Mouse (Mus musculus) testis, adult 2 months (tissue): ENCODE results near the gene Zfp953. TPM values are rescaled to one million over a fixed set of nuclear protein-coding genes. Genes with fewer than 3 reads are reported as not detected.
A peak's percentile ranks its signal among the peaks of the same experiment; 100 is the strongest.
"Not testable (repeated sequence)": the region's sequence is repeated elsewhere in the genome, so short reads cannot be mapped to it uniquely, and the experiment has no call there.

Experiments
- H3K27ac ChIP-seq: fragments of 200-500 bp; 2 replicates; pipeline ENCODE4 v1.5.1; 2012; ENCODE audit warnings: low read depth, low read length; ENCODE audit not compliant: control insufficient read depth, insufficient read depth
- H3K27me3 ChIP-seq: fragments of 200-500 bp; 2 replicates; pipeline ENCODE4 v1.6.1; 2012; ENCODE audit warnings: mild to moderate bottlenecking, low read length, moderate library complexity; ENCODE audit not compliant: control insufficient read depth, insufficient read depth
- H3K36me3 ChIP-seq: fragments of 200-500 bp; 2 replicates; pipeline ENCODE4 v1.6.1; 2012; ENCODE audit warnings: mild to moderate bottlenecking, low read length; ENCODE audit not compliant: control insufficient read depth, insufficient read depth
- H3K4me1 ChIP-seq: fragments of 200-500 bp; 2 replicates; pipeline ENCODE4 v1.6.1; 2012; ENCODE audit warnings: low read length; ENCODE audit not compliant: control insufficient read depth, insufficient read depth
- H3K4me3 ChIP-seq: fragments of 200-500 bp; 2 replicates; pipeline ENCODE4 v1.5.1; 2012; ENCODE audit warnings: low read depth, mild to moderate bottlenecking, low read length, moderate library complexity, mixed read lengths; ENCODE audit not compliant: control insufficient read depth
- CTCF ChIP-seq: fragments of 200-500 bp; IDR thresholded peaks from 2 replicates; pipeline ENCODE4 v1.5.1; 2012; ENCODE audit warnings: low read depth, mild to moderate bottlenecking, inconsistent platforms, low read length, moderate library complexity; ENCODE audit not compliant: control insufficient read depth, insufficient read depth, insufficient replicate concordance
- POLR2A ChIP-seq: fragments of 200-500 bp; IDR thresholded peaks from 2 replicates; pipeline ENCODE4 v1.6.1; 2012; ENCODE audit warnings: low read depth, mild to moderate bottlenecking, inconsistent platforms, low read length, moderate library complexity; ENCODE audit not compliant: control insufficient read depth
- polyA plus RNA-seq: library from polyadenylated mRNA; depleted of rRNA; stranded (reverse); fragments of >200 nt; gene quantifications from 2 replicates; pipeline ENCODE4 v1.2.3, GENCODE M21; 2012; rRNA removed

The Zfp953 gene
- 0.19 and 0.27 TPM in 2 replicates for polyA plus RNA-seq

DNA sequence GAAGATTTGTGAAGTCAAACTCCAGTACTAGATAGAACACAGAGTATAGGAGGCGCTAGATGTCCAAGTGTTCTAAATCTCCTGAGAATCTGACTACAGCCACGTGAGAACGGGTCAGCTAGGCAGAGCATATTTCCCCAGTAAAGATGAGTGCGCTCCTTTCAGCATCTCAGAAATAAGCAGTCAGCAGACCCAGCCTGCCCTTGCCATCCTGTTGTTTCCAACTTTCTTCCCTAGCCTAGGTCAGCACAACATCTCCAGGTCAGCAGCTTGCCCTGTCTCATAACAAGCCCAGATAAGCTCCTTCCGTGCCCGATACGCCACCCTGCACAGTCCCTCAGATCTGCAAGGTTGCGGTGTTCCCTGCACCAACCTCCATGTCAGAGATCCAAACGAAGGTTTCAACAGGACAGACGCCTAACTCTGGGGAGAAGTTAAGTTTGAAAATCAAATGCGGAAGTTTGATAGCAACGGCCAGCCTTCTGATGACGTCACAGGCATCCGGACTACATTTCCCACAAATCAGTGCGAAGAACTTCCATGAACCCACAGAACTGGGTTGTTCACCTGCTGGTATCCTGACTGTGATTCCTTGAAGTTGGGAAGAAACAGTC is at the start of gene Zfp953, which contains the start of gene Gm28044:
Zfp953 (minus strand) TSS at position 475 of the 614 bp plus-strand sequence.
Gm28044 (minus strand) TSS at position 406 of the 614 bp plus-strand sequence.
- no peak for TF ChIP-seq CTCF
- no peak for TF ChIP-seq POLR2A
- Histone ChIP-seq H3K4me3 (peak within 1 kb of the TSS; percentile 96), H3K27me3 (no peaks in the 10 kb centered on the region), H3K27ac (peak within 1 kb of the TSS; percentile 90), H3K4me1 (no peaks in the 10 kb centered on the region; the same call in 1 of the 2 replicates), H3K36me3 (no peaks in the 10 kb centered on the region)

DNA sequence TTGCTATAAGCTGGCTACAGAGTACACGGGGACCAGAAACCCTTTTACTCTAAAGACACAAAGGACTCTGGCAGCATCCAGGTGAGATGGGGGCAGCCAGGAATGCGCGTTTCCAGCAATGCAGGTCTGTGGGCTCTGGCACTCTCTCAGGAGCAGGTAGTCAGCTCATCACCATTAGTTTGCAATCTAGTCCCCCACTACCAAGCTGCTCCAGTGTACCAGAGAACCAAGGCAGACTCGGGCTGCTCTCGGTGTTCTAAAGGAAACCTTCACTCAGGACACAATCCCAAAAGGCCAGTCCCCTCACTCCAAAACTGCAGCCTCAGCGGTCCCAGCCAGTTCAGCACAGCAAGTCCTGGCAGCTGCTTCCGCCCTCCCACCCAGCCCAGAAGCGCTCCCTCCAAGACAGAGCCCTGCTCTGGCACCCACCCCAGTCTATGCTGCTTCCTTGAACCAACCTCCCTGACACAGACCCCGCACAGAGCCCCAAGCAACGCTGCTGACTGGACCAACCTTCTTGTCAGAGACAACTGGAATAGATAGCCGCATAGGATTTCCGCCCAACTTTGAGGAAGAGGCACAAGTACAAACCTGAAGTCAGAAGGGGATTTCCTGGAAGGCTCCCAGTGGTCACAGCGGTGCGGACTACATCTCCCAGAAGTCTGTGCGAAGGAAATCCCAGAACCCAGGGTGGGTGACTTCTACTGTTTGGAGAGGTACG is 38.9 kb upstream of the Zfp953 start, which contains the start of gene Zfp429:
Zfp429 (minus strand) TSS at position 637 of the 721 bp plus-strand sequence.
- Histone ChIP-seq H3K27ac (peak within 1 kb of the TSS; percentile 65; the same call in 1 of the 2 replicates), H3K4me3 (peak within 1 kb of the TSS; percentile 89)
- H3K4me1 ChIP-seq, H3K27me3 ChIP-seq, H3K36me3 ChIP-seq: not testable (repeated sequence)

DNA sequence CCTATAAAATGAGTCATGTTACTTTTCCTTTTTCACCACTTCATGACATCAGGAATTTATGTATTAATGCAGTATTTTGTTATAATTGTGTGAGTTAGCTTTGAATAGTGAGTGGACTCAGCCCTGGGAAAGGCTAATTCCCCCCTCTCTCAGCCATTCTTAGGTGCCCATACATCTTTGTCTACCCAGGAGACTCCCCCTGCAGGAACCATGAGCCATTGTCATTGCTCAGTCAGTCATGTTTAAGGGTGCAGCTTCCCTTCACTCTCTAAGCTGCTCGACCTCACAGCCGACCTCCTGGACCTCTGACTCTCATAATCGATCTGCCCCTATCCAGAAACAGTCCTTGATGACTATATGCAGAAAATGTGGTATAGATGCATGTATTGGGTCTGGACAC is 15.8 kb upstream of the Zfp953 start:
- H3K4me1 ChIP-seq, H3K36me3 ChIP-seq, H3K27ac ChIP-seq, H3K27me3 ChIP-seq, H3K4me3 ChIP-seq: not testable (repeated sequence)

DNA sequence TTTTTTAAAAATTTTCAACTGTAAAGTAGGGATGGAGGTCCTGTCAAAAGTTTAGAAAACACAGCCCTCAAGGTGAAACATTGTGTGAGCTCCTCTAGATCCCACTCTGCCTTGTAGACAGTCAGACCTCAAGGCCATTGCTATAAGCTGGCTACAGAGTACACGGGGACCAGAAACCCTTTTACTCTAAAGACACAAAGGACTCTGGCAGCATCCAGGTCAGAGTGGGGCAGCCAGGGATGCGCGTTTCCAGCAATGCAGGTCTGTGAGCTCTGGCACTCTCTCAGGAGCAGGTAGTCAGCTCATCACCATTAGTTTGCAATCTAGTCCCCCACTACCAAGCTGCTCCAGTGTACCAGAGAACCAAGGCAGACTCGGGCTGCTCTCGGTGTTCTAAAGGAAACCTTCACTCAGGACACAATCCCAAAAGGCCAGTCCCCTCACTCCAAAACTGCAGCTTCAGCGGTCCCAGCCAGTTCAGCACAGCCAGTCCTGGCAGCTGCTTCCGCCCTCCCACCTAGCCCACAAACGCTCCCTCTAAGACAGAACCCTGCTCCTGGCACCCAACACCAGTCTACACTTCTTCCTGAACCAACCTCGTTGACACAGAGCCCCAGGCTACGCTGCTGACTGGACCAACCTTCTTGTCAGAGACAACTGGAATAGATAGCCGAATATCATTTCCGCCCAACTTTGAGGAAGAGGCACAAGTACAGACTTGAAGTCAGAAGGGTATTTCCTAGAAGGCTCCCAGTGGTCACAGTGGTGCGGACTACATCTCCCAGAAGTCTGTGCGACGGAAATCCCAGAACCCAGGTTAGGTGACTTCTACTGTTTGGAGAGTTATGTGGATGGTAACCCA is 14.9 kb upstream of the Zfp953 start, which contains the start of the genes Gm28041 and Zfp456:
Gm28041 (minus strand) TSS at position 684 of the 862 bp plus-strand sequence.
Zfp456 (minus strand) TSS at position 761 of the 862 bp plus-strand sequence.
- not testable (repeated sequence) for H3K36me3 ChIP-seq, H3K4me1 ChIP-seq, H3K27me3 ChIP-seq, H3K27ac ChIP-seq
- H3K4me3 ChIP-seq = peak within 1 kb of the TSS; percentile 85

DNA sequence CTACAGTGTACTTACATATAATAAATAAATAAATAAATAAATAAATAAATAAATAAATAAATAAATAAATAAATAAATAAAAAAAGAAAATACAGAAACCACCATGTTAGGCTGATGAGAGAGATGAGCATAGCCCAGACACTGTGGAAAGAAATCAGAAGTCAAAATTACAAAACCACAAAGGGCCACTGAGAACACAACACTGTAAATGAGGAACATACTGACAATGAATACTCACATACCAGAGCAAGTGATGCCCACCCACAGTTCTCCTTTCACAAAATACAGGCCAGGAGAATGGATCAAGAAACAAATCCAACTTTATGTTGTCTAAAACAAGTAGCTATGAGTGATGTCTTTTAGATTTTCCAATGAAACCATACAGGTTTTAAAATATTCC is 8.6 kb downstream of the Zfp953 start:
- Histone ChIP-seq H3K27ac (no peak overlapping the region), H3K4me3 (no peak overlapping the region), H3K27me3 (no peaks in the 10 kb centered on the region), H3K36me3 (no peaks in the 10 kb centered on the region), H3K4me1 (no peaks in the 10 kb centered on the region)
- no peak for TF ChIP-seq CTCF
- no peak for TF ChIP-seq POLR2A

DNA sequence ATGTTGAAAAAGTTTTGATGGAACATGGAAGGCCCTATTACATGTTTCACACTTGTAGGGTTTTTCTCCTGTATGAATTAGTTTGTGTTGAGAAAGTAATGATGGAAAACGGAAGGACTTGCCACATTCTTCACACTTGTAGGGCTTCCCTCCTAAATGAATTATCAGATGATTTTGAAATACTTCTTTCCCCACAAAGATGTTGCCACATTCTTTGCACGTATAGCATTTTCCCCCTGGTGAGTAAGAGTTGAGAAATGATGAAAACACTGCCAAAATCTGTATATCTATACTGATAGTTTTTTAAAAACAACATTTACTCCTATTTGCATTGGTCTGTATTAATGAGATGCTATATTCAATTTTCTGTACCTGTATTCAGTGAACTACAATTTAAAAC is 17.0 kb downstream of the Zfp953 start:
- H3K27ac ChIP-seq = no peak overlapping the region
- H3K27me3 ChIP-seq = no peaks in the 10 kb centered on the region
- no peak for TF ChIP-seq CTCF
- no peak for TF ChIP-seq POLR2A
- H3K36me3 ChIP-seq = no peaks in the 10 kb centered on the region
- H3K4me1 ChIP-seq = no peaks in the 10 kb centered on the region
- H3K4me3 ChIP-seq = no peak overlapping the region

DNA sequence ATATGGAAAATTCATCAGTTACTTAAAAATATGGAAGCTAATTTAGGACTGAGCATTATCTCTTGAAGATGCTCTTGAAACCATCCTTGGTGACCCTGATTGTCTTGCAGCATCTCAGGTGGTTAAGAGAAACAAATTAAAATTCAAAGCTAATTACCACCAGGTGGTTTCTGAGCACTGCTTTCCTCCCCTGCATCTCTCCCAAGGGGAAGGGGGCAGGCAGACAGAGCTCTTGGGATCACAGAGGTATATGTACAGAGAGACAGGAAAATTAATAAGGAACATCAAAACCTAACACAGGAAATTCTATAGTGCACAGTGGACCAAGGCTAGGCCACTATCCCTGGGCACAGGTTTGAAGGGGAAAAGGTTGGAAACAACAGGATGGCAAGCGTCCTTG is 27.5 kb downstream of the Zfp953 start:
- H3K4me1 ChIP-seq = peaks cover 10% of the 10 kb centered on the region
- H3K27me3 ChIP-seq = no peaks in the 10 kb centered on the region
- no peak overlapping the region; the same call in 1 of the 2 replicates for H3K4me3 ChIP-seq
- no peaks in the 10 kb centered on the region for H3K36me3 ChIP-seq
- H3K27ac ChIP-seq = no peak overlapping the region
- no peak for TF ChIP-seq POLR2A
- no peak for TF ChIP-seq CTCF
